In the genomic region with DNA sequence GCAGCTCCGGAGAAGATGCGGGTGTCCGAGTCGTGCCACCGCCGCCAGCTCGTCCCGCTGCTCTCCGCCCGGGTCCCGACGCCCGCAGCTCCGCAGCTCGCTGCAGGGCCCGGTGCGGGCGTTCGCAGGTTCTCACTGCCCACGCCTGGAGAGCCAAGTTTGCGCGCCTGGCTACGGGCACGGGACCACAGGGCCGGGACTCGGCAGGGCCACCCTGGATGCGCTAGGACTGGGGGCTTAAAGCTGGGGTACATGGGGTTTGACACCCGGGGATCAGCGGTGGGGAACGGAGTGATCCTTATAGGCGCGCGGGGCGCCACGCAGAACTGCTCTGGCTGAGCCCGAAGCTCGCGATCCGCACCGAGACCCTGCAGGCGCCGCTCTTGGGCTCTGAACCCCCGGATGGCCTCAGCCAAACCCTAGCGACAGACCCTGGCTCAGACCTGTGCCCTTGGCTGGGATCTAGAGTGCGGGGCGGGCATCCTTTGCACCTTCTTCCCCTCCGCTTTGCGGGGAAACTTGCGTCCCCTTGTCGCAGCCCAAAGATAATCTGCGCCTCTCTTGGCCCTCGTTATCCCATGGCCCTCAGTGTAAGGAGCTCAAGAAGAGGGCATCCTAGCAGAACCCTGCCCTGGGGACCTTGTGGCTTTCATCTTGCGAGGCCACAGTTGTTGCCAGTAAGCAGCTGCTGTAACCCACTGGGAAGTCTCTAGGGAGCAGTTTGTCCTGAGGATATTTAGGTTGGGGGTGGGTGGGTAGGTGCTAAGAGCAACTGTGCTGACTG, we compare ENCODE assay signal across 8 mouse cellular contexts. TPM values are rescaled to one million over a fixed set of nuclear protein-coding genes. Genes with fewer than 3 reads are reported as not detected.
DNase-seq lines count a peak whose midpoint lies in the region; ATAC-seq and TF ChIP-seq lines count a peak whose summit lies in the region.

No protein-coding gene starts in this region.

- ATAC-seq in frontal cortex, adult (ENCODE audit: low TSS enrichment) = peak; percentile 50; the same call in 1 of the 2 replicates
- no peak for ATAC-seq in limb, embryonic 13.5 days (ENCODE audit: low FRiP score, low read depth)
- ATAC-seq in inflammation-experienced regulatory T-cells, adult 6 months = no peak
- ATAC-seq in CD4-positive, CD25-positive, alpha-beta regulatory T cell, adult 4 months = no peak

- peak overlapping the region; percentile 56 for H3K4me3 ChIP-seq in limb, embryonic 13.5 days
- peak overlapping the region; percentile 58 for H3K4me3 ChIP-seq in olfactory bulb, adult 2 months (ENCODE audit: insufficient read depth, low read depth, low read length)

- TF ChIP-seq POLR2A in olfactory bulb, adult 2 months (IDR thresholded peaks at IDR 0.05; ENCODE audit: insufficient read depth, low read depth, low read length) = no peak

- WGBS in limb, embryonic 13.5 days = under 1% methylated on average over 53 of the region's 53 CpGs
- WGBS in olfactory bulb, adult 2 months = 1% methylated on average over 53 of the region's 53 CpGs

- H3K9ac ChIP-seq in limb, embryonic 13.5 days = peak overlapping the region; percentile 62

- peaks cover 19% of the 10 kb centered on the region for H3K4me1 ChIP-seq in limb, embryonic 13.5 days
- peaks cover 12% of the 10 kb centered on the region for H3K4me1 ChIP-seq in olfactory bulb, adult 2 months (ENCODE audit: control insufficient read depth, insufficient read depth, low read length)

- no peak overlapping the region for H3K27ac ChIP-seq in limb, embryonic 13.5 days
- H3K27ac ChIP-seq in olfactory bulb, adult 2 months (ENCODE audit: insufficient read depth, low read depth, low read length) = no peak overlapping the region

- peak; percentile 39 to 44 for DNase-seq in layer of hippocampus, postnatal 10 days (ENCODE audit: low spot score in 2 of 2)
- no peak for DNase-seq in layer of hippocampus, adult 9-10 months (ENCODE audit: low spot score)
- DNase-seq in cerebellum, adult 9-11 months = peak; percentile 11

- peak overlapping the region; percentile 98 for H3K4me2 ChIP-seq in limb, embryonic 13.5 days (replicated peaks)

- TF ChIP-seq CTCF in olfactory bulb, adult 2 months (IDR thresholded peaks at IDR 0.05; ENCODE audit: insufficient read depth, low read depth, low read length) = no peak

- H3K9me3 ChIP-seq in limb, embryonic 13.5 days = no peaks in the 10 kb centered on the region

- peaks cover 75% of the 10 kb centered on the region for H3K27me3 ChIP-seq in limb, embryonic 13.5 days

- H3K36me3 ChIP-seq in limb, embryonic 13.5 days = no peaks in the 10 kb centered on the region

RNA-seq across cellular contexts. Expression of a gene that starts 0.7 kb away (rescaled TPM):
- 1 to 10 TPM; 8.7 to 9.7 TPM for total RNA-seq in layer of hippocampus, postnatal 10 days (2021)
- polyA plus RNA-seq in limb, embryonic 13.5 days (2015; fragmentation: Nextera tagmentation; extraction: Ambion mirVana) = 2.4 and 2.8 TPM in 2 replicates
- polyA plus RNA-seq in olfactory bulb, adult 2 months (2012; ENCODE audit: insufficient read depth, insufficient read length, low replicate concordance, missing spikeins) = not detected in 2 replicates
- not detected for polyA plus RNA-seq in inflammation-experienced regulatory T-cells, adult 6 months (2017; shearing (Covaris generic))
- polyA plus RNA-seq in CD4-positive, CD25-positive, alpha-beta regulatory T cell, adult 4 months (2017; shearing (Covaris generic)) = not detected
